Mouse (Mus musculus) mature B cell (primary cell): ENCODE results near the gene Gipc2.

ENCODE experiments used
- in situ Hi-C: fragments of 300-500 bp; cut with MboI; formaldehyde crosslinking; loops from 2 replicates; pipeline ENCODE4 v1.14.3; 2019

Gene Gipc2

GRCm38 (mm10) chr3:152076088-152076487 is 89.9 kb downstream of the Gipc2 start:
- in situ Hi-C loops, result no loop called here

- in situ Hi-C loops, result no loop called here
These were observed 97.0 kb downstream of the Gipc2 start for GRCm38 (mm10) chr3:152069001-152069400.

- in situ Hi-C loops, result no loop called here
These were observed 97.7 kb downstream of the Gipc2 start for GRCm38 (mm10) chr3:152068311-152068710.

- in situ Hi-C loops, result no loop called here
These were observed 99.3 kb downstream of the Gipc2 start for GRCm38 (mm10) chr3:152066696-152067095.

- in situ Hi-C loops, result no loop called here
These were observed 100.2 kb downstream of the Gipc2 start for GRCm38 (mm10) chr3:152065806-152066205.

DNA sequence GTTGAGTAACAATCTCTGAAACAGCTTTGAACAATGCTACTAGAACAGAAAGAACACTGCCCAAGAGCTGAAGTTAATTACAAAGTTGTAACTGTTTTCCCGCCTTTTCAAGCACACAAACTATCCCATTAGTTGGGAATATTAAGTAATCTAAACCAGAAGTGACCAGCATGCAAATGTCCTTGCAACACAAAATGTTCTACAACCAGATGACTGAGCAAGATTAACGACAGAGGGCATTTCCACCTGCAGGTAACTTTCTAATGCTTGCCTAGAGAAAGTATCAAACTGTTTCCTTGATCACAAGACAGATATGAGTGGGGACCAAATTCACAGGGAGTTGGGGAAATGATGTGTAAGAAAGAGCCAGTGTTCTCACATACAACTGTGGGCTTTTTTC is 101.9 kb downstream of the Gipc2 start:
- in situ Hi-C loops, result no loop called here

DNA sequence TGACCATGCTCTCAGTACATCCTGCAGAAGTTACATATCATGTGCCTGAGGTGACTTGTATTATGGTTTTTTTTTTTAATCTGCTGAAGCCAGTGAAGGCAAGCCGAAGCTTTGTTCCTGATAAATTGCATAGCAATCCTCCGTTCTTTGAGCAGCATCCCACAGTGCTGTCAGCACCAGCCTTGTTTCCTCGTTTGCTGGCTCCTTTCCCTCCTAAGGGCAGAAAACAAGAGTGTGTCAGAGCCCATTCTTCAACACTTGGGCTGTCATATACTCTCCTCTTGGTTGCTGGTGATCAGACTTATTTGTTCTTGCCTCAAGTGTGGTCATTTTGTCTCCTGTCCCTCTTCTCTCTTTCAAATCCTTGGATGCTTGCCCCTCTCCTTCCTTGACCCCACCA is 103.2 kb downstream of the Gipc2 start:
- in situ Hi-C loops, result no loop called here

DNA sequence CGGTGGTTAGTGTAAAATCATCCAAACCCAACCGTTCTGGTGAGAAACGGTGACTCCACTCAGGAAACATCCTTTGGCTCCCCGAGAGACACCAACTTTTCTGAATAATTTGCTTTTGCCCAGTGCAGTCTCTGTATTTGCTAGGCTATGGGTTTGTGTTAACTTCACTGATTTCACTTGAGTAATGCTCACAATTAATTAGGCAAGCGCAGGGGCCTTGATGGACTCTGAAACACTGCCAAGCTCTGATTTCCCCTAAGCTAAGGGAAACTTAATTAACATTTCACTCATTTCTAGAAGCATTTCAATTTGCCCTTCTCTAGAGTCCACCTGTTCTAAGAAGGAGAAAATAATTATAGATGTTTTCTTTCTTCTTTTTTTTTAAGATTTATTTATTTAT is 104.9 kb downstream of the Gipc2 start:
- in situ Hi-C loops, result no loop called here

GRCm38 (mm10) chr3:152058235-152058634 is 107.8 kb downstream of the Gipc2 start:
- in situ Hi-C loops, result no loop called here

DNA sequence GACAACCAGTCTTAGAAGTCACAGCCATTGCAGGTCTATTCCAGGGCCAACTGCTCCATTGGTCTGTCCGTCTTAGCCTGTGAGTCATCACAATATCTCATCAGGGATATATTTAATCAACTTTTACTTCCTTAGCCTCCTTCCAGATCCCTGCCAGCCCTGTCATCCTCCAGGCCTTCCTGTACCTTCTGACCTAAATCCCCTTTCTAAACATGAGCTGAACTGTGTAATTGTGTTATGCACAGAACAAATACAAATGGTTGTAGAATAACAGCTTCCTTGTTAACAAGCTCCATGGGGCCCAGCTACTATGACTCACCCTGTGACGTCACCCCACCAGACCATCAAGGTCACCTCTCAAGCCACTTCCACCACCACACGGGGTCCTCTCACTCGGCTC is 111.8 kb downstream of the Gipc2 start:
- in situ Hi-C loops, result no loop called here

GRCm38 (mm10) chr3:152051959-152052358 is 114.1 kb downstream of the Gipc2 start:
- in situ Hi-C loops, result no loop called here

GRCm38 (mm10) chr3:152047914-152048313 is 118.1 kb downstream of the Gipc2 start:
- in situ Hi-C loops, result no loop called here

GRCm38 (mm10) chr3:152046895-152047294 is 119.1 kb downstream of the Gipc2 start:
- in situ Hi-C loops, result no loop called here
